Mouse (Mus musculus) liver, embryonic 13.5 days (tissue): ENCODE data around the gene Gm11937. TPM values are rescaled to one million over a fixed set of nuclear protein-coding genes. Genes with fewer than 3 reads are reported as not detected.
"Not testable (repeated sequence)": the region's sequence is repeated elsewhere in the genome, so short reads cannot be mapped to it uniquely, and the experiment has no call there.

Source experiments
- ATAC-seq: fragments of 200-750 bp; cut with Nextera tagmentation; 2 replicates; pipeline ENCODE4 v1.8.0; 2017; ENCODE audit warnings: low read depth, mild to moderate bottlenecking, moderate number of reproducible peaks, moderate library complexity
- DNase-seq: peaks from one replicate; pipeline ENCODE4 v3.0.0; 2022
- H3K27ac ChIP-seq: fragments of 300-500 bp; sonication (generic); 2 replicates; pipeline ENCODE4 v1.5.1; 2015; ENCODE audit warnings: moderate library complexity, mild to moderate bottlenecking, inconsistent platforms
- H3K27me3 ChIP-seq: fragments of 300-500 bp; sonication (generic); 2 replicates; pipeline ENCODE4 v1.6.1; 2015; ENCODE audit warnings: mild to moderate bottlenecking, inconsistent platforms
- H3K36me3 ChIP-seq: fragments of 300-500 bp; sonication (generic); 2 replicates; pipeline ENCODE4 v1.6.1; 2015; ENCODE audit warnings: mild to moderate bottlenecking, inconsistent platforms
- H3K4me1 ChIP-seq: fragments of 300-500 bp; sonication (generic); replicated peaks from 2 replicates; pipeline ENCODE4 v1.6.1; 2015; ENCODE audit warnings: inconsistent platforms
- H3K4me2 ChIP-seq: fragments of 300-500 bp; sonication (generic); 2 replicates; pipeline ENCODE4 v1.6.1; 2015; ENCODE audit warnings: inconsistent platforms, mild to moderate bottlenecking, moderate library complexity
- H3K4me3 ChIP-seq: fragments of 300-500 bp; sonication (generic); replicated peaks from 2 replicates; pipeline ENCODE4 v1.5.1; 2015; ENCODE audit warnings: mild to moderate bottlenecking, inconsistent platforms
- H3K9ac ChIP-seq: fragments of 300-500 bp; sonication (generic); 2 replicates; pipeline ENCODE4 v1.6.1; 2015; ENCODE audit warnings: mild to moderate bottlenecking, inconsistent platforms
- H3K9me3 ChIP-seq: fragments of 300-500 bp; sonication (generic); replicated peaks from 2 replicates; pipeline ENCODE4 v1.6.1; 2016; ENCODE audit warnings: inconsistent platforms
- WGBS: fragments of 180-500 bp; shearing (Covaris S2); methylation state at CpG from one replicate; pipeline ENCODE4 v1.1.7; 2015; ENCODE audit not compliant: insufficient replicate concordance; 5-methylcytosine and 5-hydroxymethylcytosine counted together
- polyA plus RNA-seq: library from polyadenylated mRNA; unstranded; fragments of >200 nt; fragmentation: Nextera tagmentation; extraction: Ambion mirVana; gene quantifications from 2 replicates; pipeline ENCODE4 v1.2.1, GENCODE M21; 2015

The Gm11937 gene
- polyA plus RNA-seq, 1 experiment from 2014 or later = not detected

GRCm38 (mm10) chr11:99630890-99631289, 20.9 kb upstream of the Gm11937 start:
- WGBS = 50% methylated on average over 3 of the region's 3 CpGs
- Histone ChIP-seq H3K9me3 (no peaks in the 10 kb centered on the region), H3K36me3 (no peaks in the 10 kb centered on the region), H3K4me1 (no peaks in the 10 kb centered on the region), H3K4me3 (no peak overlapping the region), H3K27me3 (no peaks in the 10 kb centered on the region), H3K4me2 (no peak overlapping the region), H3K27ac (no peak overlapping the region), H3K9ac (no peak overlapping the region)
- no peak for ATAC-seq
- DNase-seq = no peak

DNA sequence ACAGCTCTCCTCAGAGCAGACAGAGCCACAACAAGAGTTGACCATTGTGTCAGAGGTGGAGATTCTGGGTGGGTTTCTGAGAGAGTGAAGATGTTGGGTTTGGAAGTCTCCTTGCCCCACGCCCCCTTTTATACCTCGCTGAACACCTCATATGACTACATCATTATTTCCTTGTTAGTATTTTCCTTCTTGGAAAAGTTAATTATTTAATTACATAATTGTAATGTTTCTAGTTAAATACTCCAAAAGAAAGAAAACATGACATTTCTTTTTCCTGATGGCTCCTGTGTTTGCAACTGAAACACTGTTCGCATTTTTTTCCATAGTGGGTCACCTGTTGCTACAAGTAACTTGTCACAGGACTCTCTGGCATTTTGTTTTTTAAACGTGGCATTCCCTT, 18.1 kb upstream of the Gm11937 start, which contains the start of gene Krtap4-1:
Gene Krtap4-1, minus strand, starts transcription at position 101 of the 400 bp plus-strand sequence.
- Histone ChIP-seq H3K9ac (no peak within 1 kb of the TSS), H3K4me2 (no peak within 1 kb of the TSS), H3K4me3 (no peak within 1 kb of the TSS), H3K4me1 (no peaks in the 10 kb centered on the region), H3K27me3 (no peaks in the 10 kb centered on the region), H3K9me3 (no peaks in the 10 kb centered on the region), H3K27ac (no peak within 1 kb of the TSS), H3K36me3 (no peaks in the 10 kb centered on the region)
- no peak for DNase-seq
- WGBS = 62% methylated on average over 4 of the region's 4 CpGs
- no peak for ATAC-seq

GRCm38 (mm10) chr11:99620335-99620734, 10.3 kb upstream of the Gm11937 start, which contains the start of gene Gm11562:
TSS of gene Gm11562 (minus strand) at chr11:99620435.
- Histone ChIP-seq H3K27ac (no peak within 1 kb of the TSS), H3K9me3 (no peaks in the 10 kb centered on the region), H3K9ac (no peak within 1 kb of the TSS), H3K4me2 (no peak within 1 kb of the TSS), H3K4me3 (no peak within 1 kb of the TSS), H3K27me3 (no peaks in the 10 kb centered on the region), H3K4me1 (no peaks in the 10 kb centered on the region), H3K36me3 (no peaks in the 10 kb centered on the region)
- ATAC-seq = no peak
- 57% methylated on average over 2 of the region's 2 CpGs for WGBS
- DNase-seq = no peak

GRCm38 (mm10) chr11:99614796-99615363, 4.9 kb upstream of the Gm11937 start, which contains the start of gene Krtap2-4:
TSS of gene Krtap2-4 (minus strand) at chr11:99614846.
- WGBS = 45% methylated on average over 3 of the region's 3 CpGs
- Histone ChIP-seq H3K9me3 (no peaks in the 10 kb centered on the region), H3K27ac (no peak within 1 kb of the TSS), H3K9ac (no peak within 1 kb of the TSS), H3K27me3 (no peaks in the 10 kb centered on the region), H3K4me2 (no peak within 1 kb of the TSS), H3K4me1 (no peaks in the 10 kb centered on the region), H3K36me3 (no peaks in the 10 kb centered on the region), H3K4me3 (no peak within 1 kb of the TSS)
- ATAC-seq (no peak), DNase-seq (no peak)

DNA sequence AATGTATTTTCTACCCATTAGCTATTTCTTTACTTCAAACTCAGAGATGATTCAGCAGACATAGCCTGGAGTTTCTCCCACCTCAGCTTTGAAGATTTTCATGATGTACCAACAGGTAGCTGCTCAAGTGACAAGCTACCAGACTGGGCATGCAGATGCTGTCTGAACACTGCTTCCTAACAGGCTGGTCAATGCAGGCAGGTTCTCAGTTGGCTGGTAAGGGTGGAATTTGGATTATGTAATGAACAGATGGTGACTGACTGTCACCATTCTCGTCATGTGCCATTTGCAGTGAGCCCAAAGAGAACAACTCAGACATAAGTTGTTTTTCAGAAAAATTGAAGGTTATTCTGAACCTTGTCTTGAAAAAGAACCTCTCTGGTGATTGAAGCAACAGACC, 863 bp downstream of the Gm11937 start:
- Histone ChIP-seq H3K9me3 (no peaks in the 10 kb centered on the region), H3K4me1 (no peaks in the 10 kb centered on the region), H3K27ac (no peak overlapping the region), H3K36me3 (no peaks in the 10 kb centered on the region), H3K9ac (no peak overlapping the region), H3K4me3 (no peak overlapping the region), H3K4me2 (no peak overlapping the region), H3K27me3 (no peaks in the 10 kb centered on the region)
- 43% methylated on average over 1 of the region's 1 CpGs for WGBS
- ATAC-seq (no peak), DNase-seq (no peak)

GRCm38 (mm10) chr11:99603208-99603607, 6.8 kb downstream of the Gm11937 start, which contains the start of gene Gm11938:
TSS of gene Gm11938 (minus strand) at chr11:99603308.
- not testable (repeated sequence) for H3K27ac ChIP-seq, H3K9ac ChIP-seq, H3K4me1 ChIP-seq, H3K4me2 ChIP-seq, DNase-seq, H3K36me3 ChIP-seq, ATAC-seq, H3K9me3 ChIP-seq, H3K4me3 ChIP-seq, H3K27me3 ChIP-seq
- WGBS = 35% methylated on average over 1 of the region's 1 CpGs

DNA sequence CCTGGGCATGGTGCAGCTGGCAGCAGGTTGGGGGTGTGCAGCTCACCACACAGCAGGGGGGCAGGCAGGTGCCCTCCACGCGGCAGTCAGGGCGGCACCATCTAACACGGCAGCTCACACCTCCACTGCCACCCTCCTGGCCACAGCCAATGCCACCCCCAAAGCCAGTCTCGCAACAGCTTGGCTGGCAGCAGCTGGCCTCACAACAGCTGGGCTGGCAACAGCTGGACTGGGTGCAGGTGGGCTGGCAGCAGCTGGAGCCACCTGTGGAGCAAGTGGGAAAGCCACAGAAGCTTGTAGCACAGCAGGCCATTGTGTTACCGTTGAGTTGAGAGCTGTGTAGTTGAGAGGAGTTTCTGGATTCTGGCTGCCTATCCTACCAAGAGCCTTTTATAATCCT, 12.2 kb downstream of the Gm11937 start, which contains the start of gene Krtap9-3:
Gene Krtap9-3, minus strand, starts transcription at position 364 of the 400 bp plus-strand sequence.
- H3K9ac ChIP-seq, H3K27ac ChIP-seq, ATAC-seq, H3K4me3 ChIP-seq, DNase-seq, H3K4me2 ChIP-seq, H3K4me1 ChIP-seq, H3K36me3 ChIP-seq, H3K27me3 ChIP-seq, H3K9me3 ChIP-seq: not testable (repeated sequence)
- 67% methylated on average over 6 of the region's 6 CpGs for WGBS

- Histone ChIP-seq H3K27ac (no peak within 1 kb of the TSS), H3K9ac (no peak within 1 kb of the TSS), H3K4me2 (no peak within 1 kb of the TSS), H3K27me3 (no peaks in the 10 kb centered on the region), H3K36me3 (no peaks in the 10 kb centered on the region), H3K4me3 (no peak within 1 kb of the TSS), H3K4me1 (no peaks in the 10 kb centered on the region), H3K9me3 (no peaks in the 10 kb centered on the region)
- ATAC-seq (no peak), DNase-seq (no peak)
- 75% methylated on average over 6 of the region's 6 CpGs for WGBS
Observed at GRCm38 (mm10) chr11:99590981-99591380, 19.0 kb downstream of the Gm11937 start, which contains the start of gene Krtap1-3. TSS of gene Krtap1-3 (minus strand) at chr11:99591339.

DNA sequence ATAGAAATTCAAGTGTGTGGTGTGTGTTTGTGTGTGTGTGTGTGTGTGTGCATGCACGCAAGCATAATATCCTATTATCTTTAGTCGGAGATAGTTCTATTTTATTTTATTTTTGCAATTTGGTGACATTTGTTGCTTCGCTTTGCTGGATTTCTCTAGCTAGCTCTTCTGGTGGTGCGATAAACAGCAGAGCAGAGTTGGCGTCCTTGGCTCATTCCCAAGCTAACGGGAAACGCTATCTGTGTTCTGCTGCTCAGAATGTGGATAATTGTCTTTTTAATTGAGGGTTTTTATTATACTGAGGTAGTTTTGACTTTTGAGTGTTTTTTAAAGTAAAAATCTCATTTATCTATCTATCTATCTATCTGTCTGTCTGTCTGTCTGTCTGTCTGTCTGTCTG, 24.9 kb downstream of the Gm11937 start:
- Histone ChIP-seq H3K9me3 (no peaks in the 10 kb centered on the region), H3K9ac (no peak overlapping the region), H3K27me3 (no peaks in the 10 kb centered on the region), H3K4me1 (no peaks in the 10 kb centered on the region), H3K4me2 (no peak overlapping the region), H3K4me3 (no peak overlapping the region), H3K36me3 (no peaks in the 10 kb centered on the region), H3K27ac (no peak overlapping the region)
- DNase-seq (no peak), ATAC-seq (no peak)
- WGBS = 74% methylated on average over 7 of the region's 7 CpGs

DNA sequence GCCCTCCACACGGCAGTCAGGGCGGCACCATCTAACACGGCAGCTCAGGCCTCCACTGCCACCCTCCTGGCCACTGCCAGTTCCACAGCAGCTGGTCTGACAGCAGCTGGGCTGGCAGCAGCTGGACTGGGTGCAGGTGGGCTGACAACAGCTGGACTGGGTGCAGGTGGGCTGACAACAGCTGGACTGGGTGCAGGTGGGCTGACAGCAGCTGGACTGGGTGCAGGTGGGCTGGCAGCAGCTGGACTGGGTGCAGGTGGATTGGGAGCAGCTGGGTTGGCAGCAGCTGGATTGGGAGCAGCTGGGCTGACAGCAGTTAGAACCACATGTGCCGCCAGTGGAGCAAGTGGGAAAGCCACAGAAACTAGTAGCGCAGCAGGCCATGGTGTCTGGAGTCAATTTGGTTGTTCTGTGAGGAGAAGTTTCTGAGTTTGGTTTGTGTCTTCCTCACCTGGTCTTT, 26.7 kb downstream of the Gm11937 start, which contains the start of gene Krtap1-4:
Gene Krtap1-4, minus strand, starts transcription at position 410 of the 460 bp plus-strand sequence.
- Histone ChIP-seq H3K27ac (no peak within 1 kb of the TSS), H3K27me3 (no peaks in the 10 kb centered on the region), H3K4me2 (no peak within 1 kb of the TSS), H3K9me3 (no peaks in the 10 kb centered on the region), H3K4me3 (no peak within 1 kb of the TSS), H3K4me1 (no peaks in the 10 kb centered on the region), H3K9ac (no peak within 1 kb of the TSS), H3K36me3 (no peaks in the 10 kb centered on the region)
- no peak for DNase-seq
- 62% methylated on average over 5 of the region's 5 CpGs for WGBS
- ATAC-seq = no peak

- no peaks in the 10 kb centered on the region for H3K9me3 ChIP-seq
- H3K27me3 ChIP-seq = no peaks in the 10 kb centered on the region
- 63% methylated on average over 6 of the region's 6 CpGs for whole genome bisulfite sequencing
- no peaks in the 10 kb centered on the region for H3K36me3 ChIP-seq
- H3K9ac ChIP-seq = no peak overlapping the region
- ATAC-seq (no peak), DNase-seq (no peak)
- no peak overlapping the region for H3K27ac ChIP-seq
- H3K4me1 ChIP-seq = no peaks in the 10 kb centered on the region
- no peak overlapping the region for H3K4me2 ChIP-seq
- no peak overlapping the region for H3K4me3 ChIP-seq
Observed at GRCm38 (mm10) chr11:99581564-99581963, 28.4 kb downstream of the Gm11937 start.

DNA sequence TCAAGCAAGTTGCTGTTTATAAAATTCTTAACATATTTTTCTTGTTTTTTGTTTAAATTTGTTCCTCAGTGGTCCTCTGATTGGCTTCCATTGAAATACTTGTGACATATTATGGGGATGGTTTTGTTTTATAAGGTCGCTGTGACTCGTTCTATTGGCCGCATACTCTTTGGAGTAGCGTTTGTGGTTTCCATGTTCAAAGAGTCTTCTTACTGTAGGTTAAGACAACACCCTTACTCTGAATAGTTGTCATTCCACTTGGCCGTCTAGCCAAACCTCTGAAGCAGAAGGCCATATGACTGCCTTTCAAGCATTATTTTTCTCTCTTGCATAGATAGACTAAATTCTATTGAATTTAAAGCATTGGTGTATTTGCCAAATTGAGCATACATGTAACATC, 28.9 kb downstream of the Gm11937 start:
- Histone ChIP-seq H3K27me3 (no peaks in the 10 kb centered on the region), H3K36me3 (no peaks in the 10 kb centered on the region)

More for the DNA sequence above, 28.9 kb downstream of the Gm11937 start:
- 72% methylated on average over 5 of the region's 5 CpGs for WGBS
- no peak overlapping the region for H3K4me2 ChIP-seq
- DNase-seq (no peak), ATAC-seq (no peak)
- H3K27ac ChIP-seq = no peak overlapping the region
- H3K4me1 ChIP-seq = no peaks in the 10 kb centered on the region
- no peak overlapping the region for H3K4me3 ChIP-seq
- H3K9me3 ChIP-seq = no peaks in the 10 kb centered on the region
- H3K9ac ChIP-seq = no peak overlapping the region
